Mouse (Mus musculus): ENCODE results near the gene Shcbp1.
"Not testable (repeated sequence)": the region's sequence is repeated elsewhere in the genome, so short reads cannot be mapped to it uniquely, and the experiment has no call there.

Gene Shcbp1

GRCm38 (mm10) chr8:4779254-4780055 lies at the start of gene Shcbp1:
Gene Shcbp1 (minus strand): TSS chr8:4779567.
- DNase-seq (ENCODE audit: low spot score in 2 of 2) = peak; percentile 87 to 93

GRCm38 (mm10) chr8:4808831-4809230 lies 29.5 kb upstream of the Shcbp1 start:
- DNase-seq (ENCODE audit: low spot score in 2 of 2) = no peak

- DNase-seq (ENCODE audit: low spot score in 2 of 2) = peak; percentile 16 to 18
Measured at GRCm38 (mm10) chr8:4800524-4801122, 21.3 kb upstream of the Shcbp1 start.

GRCm38 (mm10) chr8:4778266-4778665 lies 1.1 kb downstream of the Shcbp1 start:
- DNase-seq (ENCODE audit: low spot score in 2 of 2) = no peak

- peak; percentile 23 to 61 for DNase-seq (ENCODE audit: low spot score in 2 of 2)
Measured at GRCm38 (mm10) chr8:4764751-4765150, 14.6 kb downstream of the Shcbp1 start.

DNA sequence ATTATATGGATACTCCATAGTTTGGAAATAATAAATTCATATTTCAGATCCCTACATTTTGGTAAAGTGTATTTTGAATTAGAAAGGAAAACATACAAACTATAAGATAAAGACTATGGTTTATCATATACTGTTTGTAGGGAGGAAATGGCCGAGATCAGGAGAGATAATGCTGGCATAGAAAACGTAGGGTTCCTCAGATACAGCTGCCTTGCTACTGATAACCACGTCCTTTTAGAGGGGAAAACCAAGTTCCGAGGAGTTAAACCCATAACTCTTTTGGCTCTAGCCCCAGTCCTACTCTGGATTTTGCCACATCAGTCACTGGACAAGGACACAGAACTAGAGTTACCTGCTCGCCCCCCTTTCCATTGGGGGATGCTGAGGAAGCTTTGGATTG lies 26.3 kb downstream of the Shcbp1 start:
- DNase-seq (ENCODE audit: low spot score in 2 of 2) = no peak

DNA sequence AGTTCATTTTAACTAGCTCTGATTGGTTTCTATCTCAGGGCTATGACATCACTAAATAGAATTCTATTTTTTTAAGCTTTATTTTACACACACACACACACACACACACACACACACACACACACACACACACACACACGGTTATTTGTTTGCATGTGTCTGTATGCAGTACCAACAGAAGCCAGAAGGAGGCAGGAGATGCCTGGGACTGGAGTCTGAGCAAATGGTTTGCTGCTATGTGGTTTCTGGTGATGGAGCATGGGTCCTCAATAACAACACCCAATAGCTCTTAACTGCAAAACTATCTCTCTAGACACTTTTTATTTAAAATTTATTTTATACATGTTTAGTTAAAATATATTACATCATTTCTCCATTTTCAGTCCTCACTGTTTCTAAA lies 48.4 kb downstream of the Shcbp1 start:
- no peak for DNase-seq (ENCODE audit: low spot score in 2 of 2)

- DNase-seq (ENCODE audit: low spot score in 2 of 2) = no peak
Measured at GRCm38 (mm10) chr8:4715546-4715945, 63.8 kb downstream of the Shcbp1 start.

DNA sequence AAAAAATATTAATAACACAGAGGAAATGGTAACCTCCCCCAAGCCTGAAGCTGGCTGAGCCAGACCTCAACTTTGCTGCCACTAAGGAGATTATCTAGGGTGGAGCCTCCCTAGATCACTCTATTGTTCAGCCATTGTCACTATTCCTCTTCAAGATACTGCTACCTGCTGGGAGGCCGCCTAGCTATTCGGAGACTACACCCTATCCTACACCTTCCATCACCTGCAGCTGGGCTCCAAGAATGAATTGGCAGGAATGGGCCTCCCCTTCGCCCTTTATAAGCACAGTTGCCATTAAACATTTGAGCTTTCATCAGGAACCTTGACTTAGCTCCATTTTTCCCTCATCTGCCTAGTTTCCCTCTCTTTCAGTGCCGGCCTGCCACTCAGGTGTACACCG lies 71.0 kb downstream of the Shcbp1 start:
- DNase-seq (ENCODE audit: low spot score in 2 of 2) = not testable (repeated sequence)

DNA sequence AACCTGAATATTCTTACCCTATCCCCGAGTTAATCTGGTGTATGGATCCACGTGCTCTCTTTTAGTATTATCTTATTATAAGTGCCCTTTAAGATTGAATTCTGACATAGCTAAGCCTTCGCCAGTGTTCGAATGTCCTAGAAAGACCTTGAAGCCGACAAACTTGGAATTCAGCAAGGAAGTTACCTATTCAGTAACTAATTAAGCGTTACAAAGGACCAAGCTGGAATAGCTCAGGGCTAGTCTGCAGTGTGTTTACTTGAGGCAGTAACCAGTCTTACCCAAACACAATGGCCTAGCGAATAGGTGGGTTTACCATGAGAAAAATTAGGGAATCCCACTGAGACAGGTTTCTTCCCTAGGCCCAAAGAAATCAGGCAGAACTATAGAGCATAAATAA lies 71.5 kb downstream of the Shcbp1 start:
- not testable (repeated sequence) for DNase-seq (ENCODE audit: low spot score in 2 of 2)

DNA sequence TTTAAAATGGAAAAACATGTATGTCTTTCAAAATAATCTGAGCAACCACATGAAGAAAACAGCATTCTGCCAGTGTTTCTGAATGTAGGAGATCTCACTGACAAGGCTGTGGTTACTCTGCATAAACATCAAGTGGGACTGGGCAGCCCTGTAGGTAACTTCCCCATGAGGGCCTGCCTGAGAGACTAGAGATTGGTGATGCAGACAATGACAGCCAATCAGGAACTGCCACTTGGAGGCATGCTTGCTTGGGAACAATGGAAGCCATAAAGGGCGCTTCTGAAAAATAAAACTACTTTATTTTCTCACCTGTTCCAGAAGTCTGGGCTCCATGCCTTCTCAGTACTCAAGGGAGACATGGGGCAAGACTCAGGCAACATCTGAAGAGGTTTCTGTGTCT lies 87.7 kb downstream of the Shcbp1 start:
- DNase-seq (ENCODE audit: low spot score in 2 of 2) = no peak
